Mouse (Mus musculus) frontal cortex, adult (tissue): ENCODE results near the gene Amer1.

Experiments used
- ATAC-seq: cut with Nextera tagmentation; 2 replicates; pipeline ENCODE4 v1.9.2; 2017; ENCODE audit warnings: mild to moderate bottlenecking, moderate library complexity, mixed read lengths; ENCODE audit not compliant: low TSS enrichment

Amer1 gene

DNA sequence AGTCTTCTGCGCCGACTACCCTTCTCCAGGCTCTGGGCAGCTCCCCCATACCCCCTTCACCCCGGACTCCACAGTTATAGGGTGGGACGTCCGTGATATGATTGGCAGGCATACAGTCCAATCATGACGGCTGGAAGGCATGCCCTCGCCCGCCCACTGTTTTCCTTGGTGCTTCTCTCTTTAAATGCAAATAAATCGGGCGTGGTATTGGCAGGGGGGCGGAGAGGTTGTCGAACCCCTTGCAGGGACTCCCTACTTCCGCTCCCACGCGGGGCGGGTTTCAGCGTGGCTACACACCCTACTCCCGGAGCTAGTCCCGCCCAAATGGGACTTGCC is at the start of gene Amer1:
TSS of gene Amer1 (minus strand) at position 97 of the 336 bp plus-strand sequence.
- peak; percentile 92 for ATAC-seq

DNA sequence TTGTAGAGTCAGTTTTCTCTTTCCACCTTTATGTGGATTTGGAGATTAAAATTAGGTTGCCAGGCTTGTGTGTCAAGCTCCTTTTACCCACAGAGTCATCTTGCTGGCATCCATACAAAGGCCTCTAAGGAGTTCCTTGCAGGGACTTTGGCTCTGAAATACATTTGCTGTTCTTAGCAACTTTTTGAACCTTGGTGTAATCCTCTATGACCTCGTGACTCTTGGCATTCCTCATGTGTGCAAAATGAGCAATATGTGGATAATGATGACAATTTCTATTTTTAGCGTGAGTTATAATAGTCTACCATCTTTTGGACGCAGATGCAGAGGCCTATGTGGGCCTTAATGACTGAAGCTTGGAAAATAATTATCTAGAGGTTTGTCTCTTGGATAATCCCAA is 12.5 kb upstream of the Amer1 start:
- ATAC-seq, result no peak

DNA sequence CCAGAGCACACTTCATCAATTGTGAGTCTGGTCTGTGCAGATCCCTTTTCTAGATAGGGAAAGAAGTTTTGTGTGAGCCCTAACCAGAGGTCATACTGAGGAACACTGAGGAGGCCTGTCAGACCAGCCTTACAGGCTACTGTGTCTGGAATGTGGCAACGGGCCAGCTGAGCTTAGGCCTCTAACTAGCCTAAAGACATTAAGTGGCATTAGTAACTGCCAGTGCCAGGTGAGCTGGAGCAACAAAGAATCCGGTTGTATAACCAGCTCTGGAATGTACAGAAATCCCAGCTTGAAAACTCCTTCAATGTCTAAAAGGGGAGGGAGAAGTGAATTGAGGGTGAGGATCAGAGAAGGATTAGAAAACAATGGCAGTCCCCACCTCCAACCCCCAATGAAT is 1.2 kb upstream of the Amer1 start:
- ATAC-seq, result no peak

DNA sequence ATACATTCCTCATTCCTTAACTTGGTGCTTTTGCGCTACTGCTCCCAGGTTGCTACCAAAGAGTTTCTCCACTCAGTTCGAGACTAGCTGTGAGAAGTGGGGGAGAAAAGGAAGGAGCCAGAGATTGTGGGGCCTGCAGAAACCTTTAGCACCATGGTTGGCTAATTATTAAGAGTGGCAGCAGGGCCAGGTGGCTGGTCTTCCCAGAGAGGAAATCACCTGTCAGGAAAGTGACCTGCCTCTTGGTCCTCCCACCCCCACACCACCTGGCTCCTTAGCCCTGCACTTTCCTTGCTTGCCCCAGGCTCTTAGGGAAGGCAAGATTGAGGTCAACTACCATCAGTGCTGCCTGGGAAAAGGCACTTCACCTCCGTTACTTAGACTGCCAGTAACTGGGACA is 469 bp upstream of the Amer1 start:
- no peak for ATAC-seq

DNA sequence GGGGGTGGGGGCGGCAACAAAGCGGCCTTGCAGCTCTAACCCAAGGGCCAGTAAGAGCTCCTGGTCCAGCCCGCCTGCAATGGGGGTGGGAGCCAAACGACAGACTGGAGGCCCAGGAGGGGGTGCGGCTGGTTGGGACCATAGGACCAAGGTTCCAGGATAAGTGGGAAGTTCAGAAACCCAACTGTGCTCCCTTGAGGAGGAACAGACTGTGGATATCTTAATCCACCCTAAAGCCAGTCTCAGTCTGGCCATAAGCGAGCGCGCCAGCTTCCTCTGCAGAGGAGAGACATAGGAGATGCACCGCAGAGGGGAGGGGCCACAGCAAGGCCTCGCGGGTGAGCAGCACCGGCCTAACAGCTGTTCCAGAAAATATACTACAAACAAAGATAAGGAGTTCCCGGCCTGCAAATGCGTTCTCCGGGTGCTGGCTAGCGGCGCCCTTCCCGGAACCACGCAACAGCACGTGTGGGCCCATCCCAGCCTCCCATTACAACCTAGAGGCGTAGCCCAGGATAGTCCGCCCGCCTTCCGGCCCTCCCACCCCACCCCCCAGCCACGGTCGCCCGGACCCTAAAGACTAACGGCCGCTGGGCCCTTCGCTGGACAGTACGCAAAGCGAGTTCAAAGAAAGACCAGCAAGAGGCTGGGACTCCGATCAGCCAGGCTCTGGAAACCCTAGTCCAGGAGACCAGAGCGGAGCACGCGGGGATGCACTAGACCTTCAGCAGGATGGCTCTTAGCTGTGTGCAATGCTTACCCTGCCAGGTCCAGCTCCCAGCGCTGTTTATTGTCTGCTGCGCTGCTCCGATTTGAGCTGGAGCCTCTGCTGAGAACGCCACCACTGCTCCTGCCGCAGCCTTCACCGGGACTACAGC is 535 bp downstream of the Amer1 start:
- ATAC-seq, result peak; percentile 66

DNA sequence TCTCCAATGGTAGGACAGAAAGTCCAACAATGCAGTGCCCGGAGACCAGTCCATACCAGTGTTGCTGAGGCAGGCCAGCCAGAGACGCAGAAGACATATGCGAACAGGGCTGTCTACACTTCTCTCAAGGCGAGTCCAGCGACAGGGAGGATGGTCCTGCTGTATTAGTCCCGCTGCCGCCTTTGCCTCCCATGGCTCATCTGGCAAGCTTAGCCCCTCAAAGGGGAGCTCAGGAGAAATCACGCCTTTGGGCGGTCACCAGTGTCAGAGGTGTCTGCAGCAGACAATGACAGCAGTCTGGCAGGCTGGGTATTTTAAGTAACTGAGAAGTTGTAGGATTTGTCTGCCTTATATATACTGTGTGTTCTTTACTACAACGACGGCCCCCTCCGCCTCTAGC is 1.3 kb downstream of the Amer1 start:
- no peak for ATAC-seq

DNA sequence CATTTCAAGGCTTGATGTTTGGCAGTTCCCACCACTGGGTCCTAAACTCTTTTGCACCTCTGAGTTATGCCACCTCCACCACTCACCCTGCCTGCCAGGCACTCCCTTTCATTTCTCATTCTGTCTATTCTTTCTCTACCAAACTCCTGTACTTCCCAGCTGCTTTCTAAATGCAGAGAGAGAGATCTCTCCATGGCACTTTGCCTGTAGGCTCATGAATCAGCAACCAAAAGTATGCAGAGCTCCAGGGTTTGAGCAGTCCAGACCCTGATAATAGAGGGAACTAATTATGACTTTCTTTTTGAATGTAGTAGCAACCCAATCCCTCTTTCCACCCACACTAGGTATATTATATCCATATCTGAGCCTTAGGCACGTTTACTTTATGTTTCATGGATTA is 2.4 kb downstream of the Amer1 start:
- no peak for ATAC-seq

DNA sequence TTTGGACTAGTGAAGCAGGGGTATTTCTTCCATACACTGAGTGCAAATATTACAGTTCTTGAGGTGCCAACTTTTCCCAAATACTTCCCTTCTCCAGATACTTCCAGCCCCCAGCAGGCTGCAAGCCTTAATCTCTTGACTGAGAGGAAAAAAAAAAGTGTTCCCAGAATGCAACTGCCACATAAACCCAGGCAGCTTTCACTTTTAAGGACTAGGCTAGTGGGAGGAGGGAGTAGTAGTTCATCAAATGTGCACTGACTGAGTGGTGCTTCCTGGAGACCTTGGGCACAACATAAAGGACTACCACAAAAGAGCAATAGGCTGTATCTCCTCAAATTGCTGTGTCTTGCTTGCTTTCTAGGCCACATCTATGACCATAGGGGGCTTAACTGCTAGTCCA is 3.4 kb downstream of the Amer1 start:
- no peak for ATAC-seq

DNA sequence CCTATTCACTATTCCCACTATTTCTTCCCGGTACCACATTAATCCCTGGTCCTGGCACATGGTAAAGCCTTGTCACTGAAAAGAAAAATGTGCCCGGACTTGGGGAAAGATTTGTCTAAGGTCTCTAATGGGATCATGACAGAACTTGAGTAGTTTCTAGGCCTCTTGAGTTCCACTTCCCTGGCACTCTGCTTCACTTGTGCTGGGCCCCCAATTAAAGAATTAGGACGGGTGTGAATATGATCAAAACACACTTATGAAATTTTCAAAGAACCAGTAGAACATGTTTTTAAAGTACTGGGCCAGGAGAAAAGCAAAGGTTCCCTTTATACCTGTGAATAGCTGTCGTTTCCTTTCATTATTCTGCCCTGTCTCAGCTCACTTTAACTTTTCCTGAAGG is 6.2 kb downstream of the Amer1 start:
- ATAC-seq, result no peak

DNA sequence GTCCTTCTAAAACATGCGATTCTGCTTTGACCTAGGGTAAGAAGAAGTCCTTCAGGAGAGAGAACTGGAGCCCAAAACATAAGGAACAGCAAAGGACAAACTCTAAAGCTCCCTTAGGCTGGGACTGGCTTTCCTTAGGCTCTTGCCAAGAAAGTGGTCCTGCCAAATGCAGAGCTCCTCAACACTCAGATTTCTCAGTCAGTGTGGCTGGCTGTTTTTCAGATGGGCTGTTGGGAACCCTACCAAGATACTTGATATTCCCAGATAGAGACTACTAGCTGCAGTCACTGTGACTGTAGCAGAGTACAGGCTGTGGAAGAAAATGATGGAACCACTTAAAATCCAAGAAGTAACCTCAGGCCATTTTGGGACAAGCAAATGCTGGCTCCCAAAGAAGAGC is 7.4 kb downstream of the Amer1 start:
- no peak for ATAC-seq

DNA sequence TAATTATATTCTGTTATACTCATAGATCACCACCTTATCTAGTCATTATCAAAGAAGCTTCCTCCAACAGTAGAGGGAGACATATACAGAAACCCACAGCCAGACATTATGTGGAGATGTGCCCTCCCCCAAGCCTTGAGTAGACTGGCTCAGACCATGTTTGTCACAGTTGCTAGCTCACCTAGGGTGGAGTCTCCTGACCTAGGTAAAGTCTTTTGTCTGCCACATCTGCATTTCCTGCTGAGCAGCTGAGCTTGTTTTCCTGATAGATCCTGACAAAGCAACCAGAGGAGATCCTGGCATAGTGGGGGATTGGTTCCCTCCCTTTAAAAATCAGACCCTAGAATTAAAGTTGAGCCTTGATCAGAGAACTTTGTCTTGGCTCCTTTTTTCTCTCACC is 71.6 kb downstream of the Amer1 start:
- ATAC-seq, result no peak
